Mouse (Mus musculus) midbrain, embryonic 11.5 days (tissue): ENCODE data around the gene Spata3. TPM values are rescaled to one million over a fixed set of nuclear protein-coding genes. Genes with fewer than 3 reads are reported as not detected.

ENCODE experiments used
- ATAC-seq: fragments of 200-750 bp; cut with Nextera tagmentation; 2 replicates; pipeline ENCODE4 v1.8.0; 2017; ENCODE audit warnings: moderate TSS enrichment, moderate library complexity; ENCODE audit not compliant: low FRiP score
- DNase-seq: peaks from one replicate; pipeline ENCODE4 v3.0.0; 2015; ENCODE audit warnings: low spot score; ENCODE audit errors: missing footprints
- H3K27ac ChIP-seq: fragments of 300-500 bp; sonication (generic); 2 replicates; pipeline ENCODE4 v1.5.1; 2014; ENCODE audit warnings: low read depth, low read length
- H3K27me3 ChIP-seq: fragments of 300-500 bp; sonication (generic); 2 replicates; pipeline ENCODE4 v1.6.1; 2014; ENCODE audit warnings: mild to moderate bottlenecking, low read length, moderate library complexity, mixed read lengths; ENCODE audit not compliant: control insufficient read depth, insufficient read depth
- H3K36me3 ChIP-seq: fragments of 300-500 bp; sonication (generic); 2 replicates; pipeline ENCODE4 v1.6.1; 2014; ENCODE audit warnings: mild to moderate bottlenecking, low read length, moderate library complexity, mixed read lengths; ENCODE audit not compliant: control insufficient read depth, insufficient read depth
- H3K4me1 ChIP-seq: fragments of 300-500 bp; sonication (generic); 2 replicates; pipeline ENCODE4 v1.6.1; 2014; ENCODE audit warnings: low read length; ENCODE audit not compliant: control insufficient read depth, insufficient read depth
- H3K4me2 ChIP-seq: fragments of 300-500 bp; sonication (generic); 2 replicates; pipeline ENCODE4 v1.6.1; 2014; ENCODE audit warnings: mild to moderate bottlenecking, moderate library complexity
- H3K4me3 ChIP-seq: fragments of 300-500 bp; sonication (generic); 2 replicates; pipeline ENCODE4 v1.5.1; 2014; ENCODE audit warnings: low read depth, low read length
- H3K9ac ChIP-seq: fragments of 300-500 bp; sonication (generic); 2 replicates; pipeline ENCODE4 v1.6.1; 2014; ENCODE audit warnings: low read length
- H3K9me3 ChIP-seq: fragments of 300-500 bp; sonication (generic); 2 replicates; pipeline ENCODE4 v1.6.1; 2016; ENCODE audit warnings: low read length; ENCODE audit not compliant: control insufficient read depth
- WGBS: fragments of 180-500 bp; shearing (Covaris S2); extraction: QIAGEN DNeasy Blood & Tissue Kit; methylation state at CpG from one replicate; pipeline ENCODE4 v1.1.7; 2014; 5-methylcytosine and 5-hydroxymethylcytosine counted together
- polyA plus RNA-seq: library from polyadenylated mRNA; unstranded; fragments of >200 nt; fragmentation: Nextera tagmentation; extraction: Ambion mirVana; gene quantifications from 2 replicates; pipeline ENCODE4 v1.2.1, GENCODE M21; 2014

Spata3 gene
- polyA plus RNA-seq = not detected in 2 replicates

- no peaks in the 10 kb centered on the region for H3K9me3 ChIP-seq
- H3K36me3 ChIP-seq = no peaks in the 10 kb centered on the region
- H3K4me1 ChIP-seq = 0 out of 2 replicates have a peak, but pooled peaks cover 2% of the 10 kb centered on the region
- 94% methylated on average over 8 of the region's 8 CpGs for WGBS
- H3K27ac ChIP-seq = no peak within 1 kb of the TSS
- DNase-seq (no peak), ATAC-seq (no peak)
- peaks cover 13% of the 10 kb centered on the region; the same call in 1 of the 2 replicates for H3K27me3 ChIP-seq
- no peak within 1 kb of the TSS for H3K4me2 ChIP-seq
- no peak within 1 kb of the TSS for H3K9ac ChIP-seq
- H3K4me3 ChIP-seq = no peak within 1 kb of the TSS
These were observed at the start of gene Spata3 for GRCm38 (mm10) chr1:86016516-86016915. TSS of gene Spata3 (plus strand) at chr1:86016816.

GRCm38 (mm10) chr1:85969081-85969480 is 47.5 kb upstream of the Spata3 start:
- WGBS = 83% methylated on average over 1 of the region's 1 CpGs
- Histone ChIP-seq H3K4me2 (no peak overlapping the region), H3K27ac (no peak overlapping the region), H3K9ac (no peak overlapping the region), H3K4me1 (no peaks in the 10 kb centered on the region), H3K36me3 (no peaks in the 10 kb centered on the region), H3K27me3 (no peaks in the 10 kb centered on the region), H3K4me3 (no peak overlapping the region), H3K9me3 (no peaks in the 10 kb centered on the region)
- ATAC-seq (no peak), DNase-seq (no peak)

GRCm38 (mm10) chr1:85969519-85969918 is 47.1 kb upstream of the Spata3 start:
- Histone ChIP-seq H3K36me3 (no peaks in the 10 kb centered on the region), H3K27ac (no peak overlapping the region), H3K4me3 (no peak overlapping the region), H3K4me2 (no peak overlapping the region), H3K4me1 (no peaks in the 10 kb centered on the region), H3K27me3 (no peaks in the 10 kb centered on the region), H3K9ac (no peak overlapping the region), H3K9me3 (no peaks in the 10 kb centered on the region)
- 89% methylated on average over 1 of the region's 1 CpGs for WGBS
- no peak for ATAC-seq
- DNase-seq = no peak

GRCm38 (mm10) chr1:85971070-85971469 is 45.5 kb upstream of the Spata3 start:
- H3K36me3 ChIP-seq = no peaks in the 10 kb centered on the region

GRCm38 (mm10) chr1:85972341-85972740 is 44.3 kb upstream of the Spata3 start:
- Histone ChIP-seq H3K27me3 (no peaks in the 10 kb centered on the region), H3K36me3 (no peaks in the 10 kb centered on the region), H3K27ac (no peak overlapping the region), H3K9me3 (no peaks in the 10 kb centered on the region), H3K9ac (no peak overlapping the region), H3K4me1 (no peaks in the 10 kb centered on the region), H3K4me3 (no peak overlapping the region), H3K4me2 (no peak overlapping the region)
- WGBS = 65% methylated on average over 3 of the region's 3 CpGs
- DNase-seq = no peak
- ATAC-seq = no peak

More at GRCm38 (mm10) chr1:85971070-85971469, 45.5 kb upstream of the Spata3 start:
- no peak overlapping the region for H3K9ac ChIP-seq
- no peaks in the 10 kb centered on the region for H3K9me3 ChIP-seq
- ATAC-seq (no peak), DNase-seq (no peak)
- H3K4me3 ChIP-seq = no peak overlapping the region
- H3K4me1 ChIP-seq = no peaks in the 10 kb centered on the region
- no peak overlapping the region for H3K27ac ChIP-seq
- no peak overlapping the region for H3K4me2 ChIP-seq
- no peaks in the 10 kb centered on the region for H3K27me3 ChIP-seq
- 93% methylated on average over 3 of the region's 3 CpGs for WGBS

GRCm38 (mm10) chr1:85973468-85973877 is 43.1 kb upstream of the Spata3 start:
- H3K4me3 ChIP-seq = no peak overlapping the region
- no peak overlapping the region for H3K4me2 ChIP-seq
- H3K4me1 ChIP-seq = no peaks in the 10 kb centered on the region
- H3K9ac ChIP-seq = no peak overlapping the region
- ATAC-seq (no peak), DNase-seq (no peak)
- H3K9me3 ChIP-seq = no peaks in the 10 kb centered on the region
- no peak overlapping the region for H3K27ac ChIP-seq
- no peaks in the 10 kb centered on the region for H3K27me3 ChIP-seq
- 90% methylated on average over 2 of the region's 2 CpGs for WGBS
- no peaks in the 10 kb centered on the region for H3K36me3 ChIP-seq

GRCm38 (mm10) chr1:85977709-85978108 is 38.9 kb upstream of the Spata3 start:
- H3K4me1 ChIP-seq = no peaks in the 10 kb centered on the region
- H3K9me3 ChIP-seq = no peaks in the 10 kb centered on the region
- WGBS = 79% methylated on average over 3 of the region's 3 CpGs
- no peaks in the 10 kb centered on the region for H3K36me3 ChIP-seq
- no peaks in the 10 kb centered on the region for H3K27me3 ChIP-seq
- H3K27ac ChIP-seq = no peak overlapping the region
- no peak for ATAC-seq
- no peak overlapping the region for H3K4me3 ChIP-seq
- H3K4me2 ChIP-seq = no peak overlapping the region
- no peak overlapping the region for H3K9ac ChIP-seq
- DNase-seq = no peak

- Histone ChIP-seq H3K9ac (no peak overlapping the region), H3K4me3 (no peak overlapping the region), H3K9me3 (no peaks in the 10 kb centered on the region), H3K4me1 (no peaks in the 10 kb centered on the region), H3K27ac (no peak overlapping the region), H3K27me3 (no peaks in the 10 kb centered on the region), H3K36me3 (no peaks in the 10 kb centered on the region), H3K4me2 (no peak overlapping the region)
- DNase-seq (no peak), ATAC-seq (no peak)
- WGBS = 88% methylated on average over 7 of the region's 7 CpGs
These were observed 34.8 kb upstream of the Spata3 start for GRCm38 (mm10) chr1:85981738-85982357.

- H3K9me3 ChIP-seq = no peaks in the 10 kb centered on the region
- H3K4me3 ChIP-seq = no peak overlapping the region
- ATAC-seq (no peak), DNase-seq (no peak)
- H3K36me3 ChIP-seq = no peaks in the 10 kb centered on the region
- no peak overlapping the region for H3K9ac ChIP-seq
- no peak overlapping the region for H3K4me2 ChIP-seq
- WGBS = 93% methylated on average over 3 of the region's 3 CpGs
- no peak overlapping the region for H3K27ac ChIP-seq
- H3K27me3 ChIP-seq = no peaks in the 10 kb centered on the region
- H3K4me1 ChIP-seq = no peaks in the 10 kb centered on the region
These were observed 30.8 kb upstream of the Spata3 start for GRCm38 (mm10) chr1:85985784-85986183.
